Mouse (Mus musculus) midbrain, embryonic 10.5 days (tissue): ENCODE measurements around the gene Grik3. TPM values are rescaled to one million over a fixed set of nuclear protein-coding genes. Genes with fewer than 3 reads are reported as not detected.

Experiments
- DNase-seq: peaks from one replicate; pipeline ENCODE4 v3.0.0-alpha.2; 2017; ENCODE audit warnings: low spot score
- H3K27ac ChIP-seq: fragments of 300-500 bp; sonication (generic); replicated peaks from 2 replicates; pipeline ENCODE4 v1.5.1; 2016; ENCODE audit warnings: mild to moderate bottlenecking
- H3K27me3 ChIP-seq: fragments of 300-500 bp; sonication (generic); 2 replicates; pipeline ENCODE4 v1.6.1; 2016; ENCODE audit warnings: low read depth, mild to moderate bottlenecking; ENCODE audit not compliant: poor library complexity, severe bottlenecking
- H3K36me3 ChIP-seq: fragments of 300-500 bp; sonication (generic); 2 replicates; pipeline ENCODE4 v1.6.1; 2016; ENCODE audit warnings: mild to moderate bottlenecking, moderate library complexity
- H3K4me1 ChIP-seq: fragments of 300-500 bp; sonication (generic); 2 replicates; pipeline ENCODE4 v1.6.1; 2016
- H3K4me3 ChIP-seq: fragments of 300-500 bp; sonication (generic); 2 replicates; pipeline ENCODE4 v1.5.1; 2016; ENCODE audit warnings: mild to moderate bottlenecking, moderate library complexity
- H3K9me3 ChIP-seq: fragments of 300-500 bp; sonication (generic); replicated peaks from 2 replicates; pipeline ENCODE4 v1.6.1; 2016; ENCODE audit warnings: mild to moderate bottlenecking
- WGBS: fragments of 180-500 bp; shearing (Covaris S2); methylation state at CpG from one replicate; pipeline ENCODE4 v1.1.7; 2016; 5-methylcytosine and 5-hydroxymethylcytosine counted together
- polyA plus RNA-seq: library from polyadenylated mRNA; unstranded; fragments of >200 nt; fragmentation: Nextera tagmentation; extraction: Ambion mirVana; gene quantifications from 2 replicates; pipeline ENCODE4 v1.2.1, GENCODE M21; 2016

The Grik3 gene
- 0.31 and 0.34 TPM in 2 replicates for polyA plus RNA-seq

- under 1% methylated on average over 77 of the region's 77 CpGs for whole genome bisulfite sequencing
- peak; percentile 56 for DNase-seq
- Histone ChIP-seq H3K27me3 (peaks cover 100% of the 10 kb centered on the region), H3K9me3 (no peaks in the 10 kb centered on the region), H3K4me1 (peaks cover 92% of the 10 kb centered on the region), H3K27ac (peak within 1 kb of the TSS; percentile 74), H3K4me3 (peak within 1 kb of the TSS; percentile 59), H3K36me3 (no peaks in the 10 kb centered on the region)
Measured at GRCm38 (mm10) chr4:125490661-125491504, at the start of gene Grik3. Gene Grik3, plus strand, starts transcription at chr4:125490700.

- Histone ChIP-seq H3K36me3 (no peaks in the 10 kb centered on the region), H3K9me3 (no peaks in the 10 kb centered on the region), H3K27ac (no peak overlapping the region), H3K4me1 (peaks cover 41% of the 10 kb centered on the region), H3K4me3 (no peak overlapping the region), H3K27me3 (peaks cover 80% of the 10 kb centered on the region)
- DNase-seq = no peak
- WGBS = 85% methylated on average over 4 of the region's 4 CpGs
Measured at GRCm38 (mm10) chr4:125441821-125442220, 48.7 kb upstream of the Grik3 start.

- H3K27ac ChIP-seq = no peak overlapping the region
- peaks cover 62% of the 10 kb centered on the region for H3K27me3 ChIP-seq
- DNase-seq = no peak
- H3K9me3 ChIP-seq = no peaks in the 10 kb centered on the region
- WGBS = 83% methylated on average over 7 of the region's 7 CpGs
- no peaks in the 10 kb centered on the region for H3K36me3 ChIP-seq
- peaks cover 32% of the 10 kb centered on the region for H3K4me1 ChIP-seq
- no peak overlapping the region for H3K4me3 ChIP-seq
Measured at GRCm38 (mm10) chr4:125444366-125444765, 46.1 kb upstream of the Grik3 start.

- Histone ChIP-seq H3K36me3 (no peaks in the 10 kb centered on the region), H3K27me3 (peaks cover 53% of the 10 kb centered on the region), H3K4me1 (peaks cover 50% of the 10 kb centered on the region), H3K9me3 (no peaks in the 10 kb centered on the region), H3K27ac (peak overlapping the region; percentile 6; the same call in 1 of the 2 replicates), H3K4me3 (no peak overlapping the region)
- peak; percentile 22 for DNase-seq
- 63% methylated on average over 7 of the region's 7 CpGs for WGBS
Measured at GRCm38 (mm10) chr4:125450602-125451321, 39.7 kb upstream of the Grik3 start.

- WGBS = 45% methylated on average over 6 of the region's 6 CpGs
- Histone ChIP-seq H3K27ac (no peak overlapping the region), H3K9me3 (no peaks in the 10 kb centered on the region), H3K4me1 (peaks cover 57% of the 10 kb centered on the region), H3K27me3 (peaks cover 59% of the 10 kb centered on the region), H3K36me3 (no peaks in the 10 kb centered on the region), H3K4me3 (no peak overlapping the region)
- DNase-seq = no peak
Measured at GRCm38 (mm10) chr4:125451821-125452220, 38.7 kb upstream of the Grik3 start.

- Histone ChIP-seq H3K9me3 (no peaks in the 10 kb centered on the region), H3K27me3 (peaks cover 90% of the 10 kb centered on the region), H3K27ac (no peak overlapping the region; the same call in 1 of the 2 replicates), H3K4me1 (peaks cover 59% of the 10 kb centered on the region), H3K36me3 (no peaks in the 10 kb centered on the region), H3K4me3 (no peak overlapping the region)
- no peak for DNase-seq
- WGBS = 69% methylated on average over 5 of the region's 5 CpGs
Measured at GRCm38 (mm10) chr4:125456506-125456905, 34.0 kb upstream of the Grik3 start.

GRCm38 (mm10) chr4:125457152-125458093 lies 33.1 kb upstream of the Grik3 start:
- H3K9me3 ChIP-seq = no peaks in the 10 kb centered on the region
- H3K27ac ChIP-seq = peak overlapping the region; percentile 28; the same call in 1 of the 2 replicates
- H3K27me3 ChIP-seq = peaks cover 88% of the 10 kb centered on the region
- 23% methylated on average over 11 of the region's 11 CpGs for WGBS
- H3K4me1 ChIP-seq = peaks cover 50% of the 10 kb centered on the region
- H3K36me3 ChIP-seq = no peaks in the 10 kb centered on the region
- H3K4me3 ChIP-seq = no peak overlapping the region
- DNase-seq = no peak

GRCm38 (mm10) chr4:125459791-125460190 lies 30.7 kb upstream of the Grik3 start:
- Histone ChIP-seq H3K36me3 (no peaks in the 10 kb centered on the region), H3K4me3 (no peak overlapping the region), H3K27me3 (peaks cover 74% of the 10 kb centered on the region), H3K27ac (no peak overlapping the region), H3K4me1 (peaks cover 31% of the 10 kb centered on the region), H3K9me3 (no peaks in the 10 kb centered on the region)
- DNase-seq = no peak
- 81% methylated on average over 9 of the region's 9 CpGs for WGBS

GRCm38 (mm10) chr4:125469711-125470372 lies 20.7 kb upstream of the Grik3 start:
- peak overlapping the region; percentile 46; the same call in 1 of the 2 replicates for H3K27ac ChIP-seq
- 59% methylated on average over 11 of the region's 11 CpGs for whole genome bisulfite sequencing
- no peak for DNase-seq

GRCm38 (mm10) chr4:125474903-125475302 lies 15.6 kb upstream of the Grik3 start:
- no peak for DNase-seq
- no peaks in the 10 kb centered on the region for H3K36me3 ChIP-seq
- H3K27ac ChIP-seq = no peak overlapping the region
- H3K9me3 ChIP-seq = no peaks in the 10 kb centered on the region
- H3K27me3 ChIP-seq = peaks cover 46% of the 10 kb centered on the region
- WGBS = 78% methylated on average over 4 of the region's 4 CpGs
- peaks cover 9% of the 10 kb centered on the region; the same call in 1 of the 2 replicates for H3K4me1 ChIP-seq
- no peak overlapping the region for H3K4me3 ChIP-seq

More at GRCm38 (mm10) chr4:125469711-125470372, 20.7 kb upstream of the Grik3 start:
- H3K9me3 ChIP-seq = no peaks in the 10 kb centered on the region
- no peaks in the 10 kb centered on the region for H3K36me3 ChIP-seq
- no peak overlapping the region for H3K4me3 ChIP-seq
- peaks cover 9% of the 10 kb centered on the region for H3K27me3 ChIP-seq
- peaks cover 9% of the 10 kb centered on the region for H3K4me1 ChIP-seq

- Histone ChIP-seq H3K9me3 (no peaks in the 10 kb centered on the region), H3K36me3 (no peaks in the 10 kb centered on the region), H3K27ac (no peak overlapping the region), H3K4me3 (no peak overlapping the region), H3K27me3 (peaks cover 78% of the 10 kb centered on the region), H3K4me1 (peaks cover 25% of the 10 kb centered on the region)
- WGBS = 62% methylated on average over 12 of the region's 12 CpGs
- DNase-seq = no peak
Measured at GRCm38 (mm10) chr4:125478071-125478470, 12.4 kb upstream of the Grik3 start.
